Mouse (Mus musculus) layer of hippocampus, adult 2 months (tissue): ENCODE measurements at regions not wholly inside any gene's neighbourhood (a gene's known extent, or its start where the extent isn't known, plus 50 kb on each side); places are given as distances from the start of the nearest gene placed in this dataset.
A peak's percentile ranks its signal among the peaks of the same experiment; 100 is the strongest.

Experiments
- DNase-seq, 2 experiments: peaks; one replicate each; pipeline ENCODE4 v3.0.0; 2022; ENCODE audit warnings: low spot score in 2 of 2
- H3K27ac ChIP-seq: fragments of 200-600 bp; 2 replicates; pipeline ENCODE4 v1.8.1; 2022
- H3K4me3 ChIP-seq: fragments of 200-600 bp; 2 replicates; pipeline ENCODE4 v1.8.1; 2022; ENCODE audit warnings: mild to moderate bottlenecking
- CTCF ChIP-seq: fragments of 200-600 bp; conservative IDR thresholded peaks from 2 replicates; pipeline ENCODE4 v1.8.1; 2022; ENCODE audit warnings: antibody characterized with exemption, mild to moderate bottlenecking, moderate library complexity

DNA sequence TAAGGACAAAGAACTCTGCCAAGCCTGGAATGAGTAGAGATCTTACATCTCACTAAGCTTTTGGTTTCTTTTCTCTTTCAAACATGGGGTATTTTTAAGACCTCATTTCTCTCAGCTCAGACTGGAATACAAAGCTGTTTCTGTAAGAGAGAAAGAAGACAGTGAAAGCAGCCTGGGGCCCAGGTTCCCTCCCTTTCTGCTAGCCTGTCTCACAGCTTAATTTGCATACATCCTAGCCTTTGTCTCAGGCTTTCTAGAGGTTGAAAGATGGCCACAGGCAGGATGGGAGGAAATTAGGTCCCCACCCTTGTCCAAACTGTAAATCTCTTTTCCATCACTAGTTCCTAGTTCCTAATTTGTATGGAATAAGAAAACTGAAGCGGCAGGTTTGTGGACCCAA is 483.0 kb downstream of the Slc4a3 start:
- Histone ChIP-seq H3K27ac (no peak overlapping the region), H3K4me3 (no peak overlapping the region)
- TF ChIP-seq CTCF: no peak
- no peak for DNase-seq

- no peak for DNase-seq
- Histone ChIP-seq H3K4me3 (no peak overlapping the region), H3K27ac (peak overlapping the region; percentile 3; the same call in 1 of the 2 replicates)
- TF ChIP-seq CTCF: no peak
Measured at GRCm38 (mm10) chr1:76031171-76031922, 485.3 kb downstream of the Slc4a3 start.

GRCm38 (mm10) chr1:76031923-76032285 is 485.8 kb downstream of the Slc4a3 start:
- no peak overlapping the region for H3K4me3 ChIP-seq
- no peak overlapping the region; the same call in 1 of the 2 replicates for H3K27ac ChIP-seq
- no peak for TF ChIP-seq CTCF
- DNase-seq: no peak

DNA sequence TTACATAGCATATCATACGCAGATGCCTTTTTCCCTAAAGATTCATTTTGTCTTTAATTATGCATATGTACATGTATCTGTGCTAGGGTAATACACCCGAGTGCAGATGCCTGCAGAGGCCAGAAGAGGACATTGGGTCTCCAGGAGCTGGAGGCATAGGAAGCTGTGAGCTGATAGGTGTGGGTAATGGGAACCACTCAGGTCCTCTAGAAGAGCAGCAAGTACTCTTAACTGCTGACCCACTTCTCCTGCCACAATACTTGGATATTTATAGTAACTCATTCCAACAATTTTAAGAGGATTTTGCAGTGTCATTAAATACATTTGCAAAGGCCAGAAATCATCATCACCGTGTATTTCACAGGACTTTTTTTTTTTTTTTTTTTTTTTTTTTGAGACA is 486.6 kb downstream of the Slc4a3 start:
- no peak overlapping the region for H3K27ac ChIP-seq
- no peak for TF ChIP-seq CTCF
- DNase-seq: no peak
- H3K4me3 ChIP-seq: no peak overlapping the region

DNA sequence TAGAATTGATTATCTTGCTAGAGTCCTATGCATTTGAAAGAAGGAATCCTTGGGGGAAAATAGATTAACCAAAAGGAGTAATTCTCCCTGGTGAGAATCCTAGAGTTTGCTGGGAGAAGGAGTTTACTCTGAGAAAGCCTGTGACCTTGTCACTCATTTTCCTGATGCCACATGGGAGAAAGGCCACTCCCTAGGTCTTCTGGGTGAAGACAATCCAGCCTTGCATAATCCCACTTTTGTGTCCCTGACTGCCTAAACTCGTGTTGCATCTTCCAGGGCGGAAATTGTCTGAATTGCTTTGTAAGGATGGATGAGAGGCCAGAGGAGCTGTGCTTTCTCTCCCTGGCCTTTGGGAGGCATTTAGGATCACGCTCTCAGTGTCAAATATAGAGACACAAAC is 490.2 kb downstream of the Slc4a3 start:
- TF ChIP-seq CTCF: no peak
- Histone ChIP-seq H3K4me3 (no peak overlapping the region), H3K27ac (no peak overlapping the region)
- DNase-seq: no peak

GRCm38 (mm10) chr1:76039029-76039655 is 493.1 kb downstream of the Slc4a3 start:
- Histone ChIP-seq H3K27ac (no peak overlapping the region), H3K4me3 (no peak overlapping the region)
- DNase-seq: peak; percentile 44 to 72
- peak; percentile 39 for TF ChIP-seq CTCF

- Histone ChIP-seq H3K27ac (no peak overlapping the region), H3K4me3 (no peak overlapping the region)
- DNase-seq: no peak
- TF ChIP-seq CTCF: peak; percentile 56
Measured at GRCm38 (mm10) chr1:76039661-76040060, 493.6 kb downstream of the Slc4a3 start.

- H3K4me3 ChIP-seq: no peak overlapping the region
- no peak for TF ChIP-seq CTCF
- no peak overlapping the region for H3K27ac ChIP-seq
- DNase-seq: no peak
Measured at GRCm38 (mm10) chr1:76050264-76050663, 504.2 kb downstream of the Slc4a3 start.

DNA sequence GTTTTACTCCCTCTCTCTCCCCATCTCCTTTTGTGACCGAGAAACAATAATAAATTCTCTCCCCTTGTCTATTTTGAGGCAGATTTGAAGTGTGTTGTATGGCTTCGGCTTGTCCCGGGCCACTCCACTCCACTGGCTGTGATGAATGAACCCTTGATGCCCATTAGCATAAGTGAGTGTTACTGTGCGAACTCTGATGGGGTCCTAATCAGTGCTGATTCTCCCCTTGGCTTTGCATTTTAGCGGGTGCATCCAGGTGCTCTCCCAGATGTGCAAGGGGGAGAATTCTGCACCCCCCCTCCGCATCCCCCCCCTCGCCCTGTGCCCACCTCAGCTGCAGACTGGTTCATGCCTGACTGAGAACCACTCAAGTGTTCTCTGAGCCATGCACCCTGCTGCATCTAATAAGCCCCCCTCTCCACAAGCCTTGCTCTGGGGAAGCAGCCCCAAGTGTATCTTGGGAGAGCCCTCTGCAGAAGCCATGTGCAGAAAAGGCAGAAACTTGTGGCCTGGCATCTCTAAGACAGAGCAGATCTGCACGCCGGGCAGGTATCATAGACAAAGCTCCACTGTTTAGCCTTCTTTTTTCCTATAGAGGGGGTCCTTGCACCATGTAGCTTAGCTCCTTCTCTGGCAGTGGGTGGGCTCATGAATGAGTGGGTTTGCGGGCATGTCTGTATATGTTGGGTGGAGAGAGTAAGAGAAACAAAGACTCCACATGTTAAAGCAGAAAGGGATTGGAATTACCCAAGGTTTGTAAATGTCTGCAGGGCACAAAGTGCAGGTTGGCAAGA is 507.5 kb downstream of the Slc4a3 start:
- no peak for TF ChIP-seq CTCF
- Histone ChIP-seq H3K4me3 (no peak overlapping the region), H3K27ac (no peak overlapping the region)
- no peak for DNase-seq

GRCm38 (mm10) chr1:76065783-76066182 is 519.7 kb downstream of the Slc4a3 start:
- no peak overlapping the region for H3K4me3 ChIP-seq
- no peak for TF ChIP-seq CTCF
- H3K27ac ChIP-seq: no peak overlapping the region
- DNase-seq: no peak

DNA sequence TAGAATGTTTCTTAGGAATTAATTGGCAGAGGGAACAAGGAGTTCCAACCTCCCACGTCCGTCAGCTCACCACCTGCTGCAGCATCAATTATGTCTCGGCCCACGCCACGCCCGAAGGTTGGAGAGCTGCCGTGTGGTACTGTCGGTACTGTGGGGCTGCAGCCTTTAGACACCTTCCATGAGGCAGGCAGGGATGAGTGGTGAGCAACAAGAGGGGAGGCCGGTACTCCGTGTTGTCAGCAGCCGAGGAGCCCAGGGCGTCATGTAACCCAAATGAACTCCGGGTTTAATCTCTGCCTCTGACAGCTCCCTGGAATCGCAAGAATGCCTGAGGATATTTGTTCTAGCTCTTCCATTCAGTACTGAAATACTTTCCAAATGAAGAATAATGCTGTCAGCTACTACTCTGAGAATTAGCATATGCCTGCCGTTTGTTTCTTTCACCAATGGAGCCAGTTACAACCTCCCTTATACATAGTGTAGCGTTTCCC is 524.8 kb downstream of the Slc4a3 start:
- H3K27ac ChIP-seq: peak overlapping the region; percentile 91
- H3K4me3 ChIP-seq: no peak overlapping the region
- peak; percentile 84 to 89 for DNase-seq
- TF ChIP-seq CTCF: no peak

GRCm38 (mm10) chr1:76075213-76075612 is 529.1 kb downstream of the Slc4a3 start:
- no peak for TF ChIP-seq CTCF
- DNase-seq: no peak
- H3K27ac ChIP-seq: no peak overlapping the region; the same call in 1 of the 2 replicates

More at GRCm38 (mm10) chr1:76075213-76075612, 529.1 kb downstream of the Slc4a3 start:
- no peak overlapping the region for H3K4me3 ChIP-seq
